Mouse (Mus musculus) kidney, adult 2 months (tissue): ENCODE results near the gene Fancl. TPM values are rescaled to one million over a fixed set of nuclear protein-coding genes. Genes with fewer than 3 reads are reported as not detected.
A peak's percentile ranks its signal among the peaks of the same experiment; 100 is the strongest.
"Not testable (repeated sequence)": the region's sequence is repeated elsewhere in the genome, so short reads cannot be mapped to it uniquely, and the experiment has no call there.

Source experiments
- DNase-seq: peaks from one replicate; pipeline ENCODE4 v3.0.0; 2021
- H3K27ac ChIP-seq: fragments of 200-500 bp; 2 replicates; pipeline ENCODE4 v1.5.1; 2012; ENCODE audit warnings: low read depth, low read length, control low read depth, inconsistent platforms; ENCODE audit not compliant: insufficient read depth
- H3K27me3 ChIP-seq: fragments of 200-500 bp; replicated peaks from 2 replicates; pipeline ENCODE4 v1.6.1; 2012; ENCODE audit warnings: mild to moderate bottlenecking, moderate library complexity, low read length, inconsistent platforms; ENCODE audit not compliant: control insufficient read depth, insufficient read depth
- H3K36me3 ChIP-seq: fragments of 200-500 bp; 2 replicates; pipeline ENCODE4 v1.6.1; 2012; ENCODE audit warnings: mild to moderate bottlenecking, moderate library complexity, low read length, inconsistent platforms; ENCODE audit not compliant: control insufficient read depth, insufficient read depth
- H3K4me1 ChIP-seq: fragments of 200-500 bp; 2 replicates; pipeline ENCODE4 v1.6.1; 2011; ENCODE audit warnings: low read length; ENCODE audit not compliant: control insufficient read depth, insufficient read depth
- H3K4me3 ChIP-seq: fragments of 200-500 bp; 2 replicates; pipeline ENCODE4 v1.5.1; 2011; ENCODE audit warnings: mild to moderate bottlenecking, low read depth, low read length, control low read depth; ENCODE audit not compliant: insufficient read depth
- CTCF ChIP-seq: fragments of 200-500 bp; conservative IDR thresholded peaks from 2 replicates; pipeline ENCODE4 v1.5.1; 2011; ENCODE audit warnings: low read depth, mild to moderate bottlenecking, control low read depth, low read length, moderate library complexity, mixed read lengths; ENCODE audit not compliant: insufficient read depth, insufficient read length
- POLR2A ChIP-seq: fragments of 200-500 bp; IDR thresholded peaks from one replicate; pipeline ENCODE4 v1.6.1; 2011; ENCODE audit warnings: low read depth, low read length, control low read depth
- WGBS: fragments of 180-500 bp; shearing (Covaris S2); methylation state at CpG from one replicate; pipeline ENCODE4 v1.1.7; 2018; 5-methylcytosine and 5-hydroxymethylcytosine counted together
- polyA plus RNA-seq: library from polyadenylated mRNA; depleted of rRNA; stranded (reverse); fragments of >200 nt; gene quantifications from 2 replicates; pipeline ENCODE4 v1.2.3, GENCODE M21; 2012; rRNA removed

Fancl gene
- 2.6 and 2.9 TPM in 2 replicates for polyA plus RNA-seq

GRCm38 (mm10) chr11:26385971-26386370, at the start of gene Fancl:
Gene Fancl, plus strand, starts transcription at chr11:26386135.
- no peak for TF ChIP-seq CTCF
- no peak for TF ChIP-seq POLR2A
- H3K36me3 ChIP-seq: no peaks in the 10 kb centered on the region
- H3K27ac ChIP-seq: no peak within 1 kb of the TSS
- DNase-seq: no peak
- H3K27me3 ChIP-seq: no peaks in the 10 kb centered on the region
- H3K4me1 ChIP-seq: no peaks in the 10 kb centered on the region
- peak within 1 kb of the TSS; percentile 71 for H3K4me3 ChIP-seq
- WGBS: 100% methylated on average over 2 of the region's 2 CpGs

DNA sequence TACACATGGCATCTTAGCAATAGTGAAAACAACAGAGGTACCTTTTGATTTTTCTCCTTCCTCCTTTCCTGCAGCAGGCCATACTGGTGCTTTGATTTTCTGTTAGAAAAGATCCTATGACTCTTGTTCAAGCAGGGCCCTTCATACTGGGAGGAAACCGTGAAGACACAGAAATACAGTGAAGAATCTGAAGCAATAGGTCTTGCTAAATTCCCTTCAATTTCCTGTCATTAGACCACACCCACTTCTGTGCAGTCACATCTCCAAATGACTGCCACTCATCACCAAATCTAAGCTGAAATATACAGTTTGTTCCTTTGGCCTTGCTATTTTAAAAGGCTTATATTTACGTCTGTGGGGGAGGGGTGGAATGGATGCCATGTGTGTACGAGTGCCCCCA, 49.1 kb upstream of the Fancl start:
- Histone ChIP-seq H3K36me3 (no peaks in the 10 kb centered on the region), H3K4me3 (no peak overlapping the region), H3K4me1 (no peaks in the 10 kb centered on the region), H3K27ac (no peak overlapping the region), H3K27me3 (no peaks in the 10 kb centered on the region)
- 58% methylated on average over 3 of the region's 3 CpGs for WGBS
- no peak for TF ChIP-seq POLR2A
- no peak for TF ChIP-seq CTCF
- DNase-seq: no peak

DNA sequence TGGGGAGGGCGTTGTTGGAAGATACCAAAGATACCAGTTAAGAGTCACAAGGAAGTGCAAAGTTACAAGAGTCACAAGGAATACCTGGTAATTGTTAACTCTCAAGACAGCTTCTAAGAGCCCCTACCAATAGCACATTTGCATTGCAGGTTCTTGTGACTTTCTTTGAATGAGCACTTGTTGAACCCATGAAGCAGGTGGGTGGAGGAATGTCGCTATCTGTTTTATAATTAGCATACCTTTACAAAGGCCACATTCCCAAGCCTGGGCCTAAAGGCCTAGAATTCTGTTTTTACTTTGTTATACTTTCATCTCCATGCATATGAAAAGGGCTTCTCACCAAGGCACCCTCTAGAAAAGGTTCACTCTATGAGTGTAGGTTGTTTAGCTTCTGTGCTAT, 15.8 kb upstream of the Fancl start:
- not testable (repeated sequence) for H3K4me1 ChIP-seq, H3K27me3 ChIP-seq, H3K4me3 ChIP-seq, H3K27ac ChIP-seq, DNase-seq, H3K36me3 ChIP-seq
- 82% methylated on average over 2 of the region's 2 CpGs for WGBS

GRCm38 (mm10) chr11:26371980-26372379, 14.0 kb upstream of the Fancl start:
- not testable (repeated sequence) for H3K27ac ChIP-seq, H3K36me3 ChIP-seq, H3K27me3 ChIP-seq, DNase-seq, H3K4me1 ChIP-seq, H3K4me3 ChIP-seq
- 25% methylated on average over 1 of the region's 1 CpGs for WGBS

DNA sequence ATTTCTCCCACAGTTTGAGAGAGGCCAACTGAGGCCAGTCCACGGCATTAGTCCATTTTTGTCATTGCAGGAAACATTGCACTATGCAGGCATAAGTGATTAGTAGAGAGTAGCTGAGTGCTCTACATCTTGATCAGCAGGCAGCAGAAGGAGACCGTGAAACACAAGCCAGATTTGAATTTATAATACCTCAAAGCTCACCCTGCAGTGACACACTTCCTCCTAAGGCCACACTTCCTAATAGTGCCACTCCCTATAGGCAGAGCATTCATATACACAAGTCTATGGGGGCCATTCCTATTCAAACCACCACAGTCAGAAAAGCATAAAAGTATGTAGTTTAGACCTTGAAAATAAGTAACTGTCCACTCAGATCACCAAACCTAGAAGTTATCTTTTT, 11.8 kb upstream of the Fancl start:
- no peaks in the 10 kb centered on the region for H3K4me1 ChIP-seq
- H3K4me3 ChIP-seq: no peak overlapping the region
- no peaks in the 10 kb centered on the region for H3K36me3 ChIP-seq
- TF ChIP-seq CTCF (no peak), POLR2A (no peak)
- 75% methylated on average over 2 of the region's 2 CpGs for WGBS
- no peak overlapping the region for H3K27ac ChIP-seq
- no peaks in the 10 kb centered on the region; the same call in 1 of the 2 replicates for H3K27me3 ChIP-seq
- no peak for DNase-seq

GRCm38 (mm10) chr11:26378074-26378473, 7.9 kb upstream of the Fancl start:
- TF ChIP-seq CTCF: no peak
- no peak for TF ChIP-seq POLR2A
- H3K27me3 ChIP-seq: no peaks in the 10 kb centered on the region; the same call in 1 of the 2 replicates
- no peak overlapping the region for H3K4me3 ChIP-seq
- H3K36me3 ChIP-seq: no peaks in the 10 kb centered on the region
- DNase-seq: no peak
- 79% methylated on average over 2 of the region's 2 CpGs for WGBS
- H3K4me1 ChIP-seq: no peaks in the 10 kb centered on the region
- H3K27ac ChIP-seq: no peak overlapping the region

DNA sequence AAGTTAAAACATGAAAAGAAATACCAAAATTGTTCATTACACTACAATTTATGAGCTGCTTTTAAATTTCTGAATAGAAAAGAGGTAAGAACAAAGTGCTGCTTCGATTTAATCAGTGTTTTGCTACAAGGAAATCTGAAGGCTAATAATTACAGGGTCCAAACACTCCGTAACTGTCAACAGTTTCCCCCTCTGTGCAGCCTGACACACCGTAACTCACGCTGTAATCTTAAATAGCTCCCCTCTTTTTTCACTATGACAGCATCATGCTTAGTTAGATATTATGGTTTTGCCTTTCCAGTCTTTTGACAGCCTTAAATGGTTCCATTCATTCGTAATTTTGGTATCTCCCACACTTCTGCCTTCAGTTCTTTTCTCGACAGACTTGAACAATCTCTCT, 4.4 kb upstream of the Fancl start:
- TF ChIP-seq CTCF (no peak), POLR2A (no peak)
- DNase-seq: no peak
- no peak overlapping the region for H3K27ac ChIP-seq
- no peaks in the 10 kb centered on the region; the same call in 1 of the 2 replicates for H3K27me3 ChIP-seq
- no peaks in the 10 kb centered on the region for H3K4me1 ChIP-seq
- no peaks in the 10 kb centered on the region for H3K36me3 ChIP-seq
- H3K4me3 ChIP-seq: no peak overlapping the region
- 64% methylated on average over 6 of the region's 6 CpGs for WGBS

- DNase-seq: no peak
Observed at GRCm38 (mm10) chr11:26386678-26387077, 743 bp downstream of the Fancl start.

More at GRCm38 (mm10) chr11:26386678-26387077, 743 bp downstream of the Fancl start:
- Histone ChIP-seq H3K27me3 (no peaks in the 10 kb centered on the region), H3K4me1 (no peaks in the 10 kb centered on the region), H3K4me3 (peak overlapping the region; percentile 71), H3K36me3 (no peaks in the 10 kb centered on the region), H3K27ac (no peak overlapping the region)
- TF ChIP-seq POLR2A (no peak), CTCF (no peak)
- 52% methylated on average over 2 of the region's 2 CpGs for WGBS
